Mouse (Mus musculus) urinary bladder, postnatal 14 days (tissue): ENCODE measurements at regions not wholly inside any gene's neighbourhood (a gene's known extent, or its start where the extent isn't known, plus 50 kb on each side); places are given as distances from the start of the nearest gene placed in this dataset.
"Not testable (repeated sequence)": the region's sequence is repeated elsewhere in the genome, so short reads cannot be mapped to it uniquely, and the experiment has no call there.

ENCODE experiments used
- DNase-seq: peaks from one replicate; pipeline ENCODE4 v3.0.0; 2021; ENCODE audit warnings: low spot score

GRCm38 (mm10) chr16:8246445-8246844 lies 178.5 kb downstream of the Tmem114 start:
- DNase-seq, result no peak

GRCm38 (mm10) chr16:8245612-8246011 lies 179.3 kb downstream of the Tmem114 start:
- no peak for DNase-seq

- DNase-seq, result no peak
These were observed 190.6 kb downstream of the Tmem114 start for GRCm38 (mm10) chr16:8234351-8234750.

GRCm38 (mm10) chr16:8232079-8232478 lies 192.9 kb downstream of the Tmem114 start:
- DNase-seq, result no peak

GRCm38 (mm10) chr16:8223625-8224300 lies 201.2 kb downstream of the Tmem114 start:
- no peak for DNase-seq

- peak; percentile 10 for DNase-seq
These were observed 216.4 kb downstream of the Tmem114 start for GRCm38 (mm10) chr16:8208251-8209181.

GRCm38 (mm10) chr16:8205014-8205413 lies 219.9 kb downstream of the Tmem114 start:
- DNase-seq, result no peak

- no peak for DNase-seq
These were observed 223.6 kb downstream of the Tmem114 start for GRCm38 (mm10) chr16:8201306-8201705.

- no peak for DNase-seq
These were observed 226.0 kb downstream of the Tmem114 start for GRCm38 (mm10) chr16:8198771-8199562.

- DNase-seq, result no peak
These were observed 235.3 kb downstream of the Tmem114 start for GRCm38 (mm10) chr16:8189472-8190240.

GRCm38 (mm10) chr16:8189071-8189470 lies 235.9 kb downstream of the Tmem114 start:
- DNase-seq, result no peak

GRCm38 (mm10) chr16:8188505-8188904 lies 236.4 kb downstream of the Tmem114 start:
- DNase-seq, result no peak

GRCm38 (mm10) chr16:8184781-8185180 lies 240.2 kb downstream of the Tmem114 start:
- DNase-seq, result no peak

GRCm38 (mm10) chr16:8178946-8179345 lies 246.0 kb downstream of the Tmem114 start:
- no peak for DNase-seq

GRCm38 (mm10) chr16:8177226-8177625 lies 247.7 kb downstream of the Tmem114 start:
- not testable (repeated sequence) for DNase-seq

GRCm38 (mm10) chr16:8176126-8176525 lies 248.8 kb downstream of the Tmem114 start:
- no peak for DNase-seq
